Mouse (Mus musculus) neutrophil, adult 83 days (primary cell): ENCODE data around the gene Trappc6b. TPM values are rescaled to one million over a fixed set of nuclear protein-coding genes. Genes with fewer than 3 reads are reported as not detected.

Experiments
- total RNA-seq, 2 experiments: library from RNA; stranded (reverse); gene quantifications; one replicate each; pipeline ENCODE4 v1.2.4; 2023

Gene Trappc6b
- total RNA-seq = 10 to 100 TPM; 49.3 to 49.8 TPM

DNA sequence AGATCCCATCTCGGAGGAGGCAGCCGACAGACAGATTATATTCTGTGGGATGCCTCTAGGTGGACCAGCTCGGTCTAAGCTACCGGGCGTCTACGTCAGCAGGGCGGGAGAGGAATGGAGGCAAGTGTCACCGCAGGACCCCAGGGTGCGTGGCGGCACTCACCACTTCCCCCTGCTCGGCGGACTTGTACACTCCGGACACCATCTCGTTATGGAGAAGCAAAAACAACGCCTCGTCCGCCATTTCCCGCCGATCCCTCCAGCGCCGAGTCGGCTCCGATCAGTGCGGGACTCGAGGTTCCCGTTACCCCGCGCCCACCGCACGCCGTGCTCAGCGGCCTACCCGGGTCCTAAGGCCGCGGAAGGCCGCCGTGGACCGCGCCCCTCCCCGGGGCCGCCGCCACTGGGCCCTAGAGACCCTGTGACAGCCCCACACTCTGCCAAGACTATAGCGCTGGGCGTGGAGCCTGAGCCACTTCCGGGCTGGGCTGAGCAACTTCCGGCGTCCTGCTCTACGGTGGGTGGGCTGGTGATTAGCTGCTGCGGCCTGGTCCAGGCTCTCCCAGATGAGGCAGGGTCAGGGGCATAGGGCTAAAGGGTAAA is at the start of gene Trappc6b:
Gene Trappc6b, minus strand, starts transcription at position 480 of the 603 bp plus-strand sequence.

DNA sequence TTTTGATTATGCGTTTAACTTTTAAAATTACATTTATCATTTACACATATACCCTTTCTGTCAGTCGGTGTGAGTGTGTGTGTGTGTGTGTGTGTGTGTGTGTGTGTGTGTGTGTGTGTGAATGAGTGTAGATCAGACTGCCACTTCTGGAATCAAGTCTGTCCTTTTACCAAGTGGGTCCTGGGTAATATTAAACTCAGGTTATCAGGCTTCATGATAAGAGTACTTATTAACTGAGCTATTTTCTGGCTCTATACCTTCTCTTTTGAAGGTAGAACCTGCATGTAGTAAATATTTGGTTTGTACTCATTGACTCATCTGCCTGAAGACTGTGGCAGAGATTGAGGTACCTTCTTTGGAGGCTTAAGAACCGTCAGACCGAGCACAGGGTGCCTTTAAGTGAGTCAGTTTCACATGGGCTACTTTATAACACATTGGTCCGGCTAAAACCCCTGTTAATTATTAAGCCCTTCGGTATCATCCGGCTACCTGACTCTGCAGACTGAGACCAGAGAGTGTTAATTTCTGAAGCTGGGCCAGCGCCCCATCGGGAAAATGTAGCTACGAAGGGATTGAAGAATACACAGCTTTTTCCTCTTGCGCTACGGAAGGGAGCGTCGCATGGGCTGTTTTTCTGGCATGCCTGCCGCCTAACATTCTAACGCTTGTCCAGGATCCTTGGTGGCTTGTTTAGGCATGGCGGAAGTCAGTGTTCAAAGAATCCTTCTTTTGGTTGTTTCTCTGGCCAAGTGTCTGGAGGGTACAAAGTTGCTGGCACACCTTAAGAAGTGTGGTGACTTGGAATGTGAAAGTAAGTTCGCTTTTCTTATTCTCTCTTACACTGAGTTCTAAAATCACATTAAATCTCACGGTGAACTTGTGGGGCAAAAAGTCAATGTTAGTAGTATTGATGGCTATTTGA is 34.1 kb upstream of the Trappc6b start, which contains the start of gene Mia2:
Gene Mia2, plus strand, starts transcription at position 696 of the 922 bp plus-strand sequence.

DNA sequence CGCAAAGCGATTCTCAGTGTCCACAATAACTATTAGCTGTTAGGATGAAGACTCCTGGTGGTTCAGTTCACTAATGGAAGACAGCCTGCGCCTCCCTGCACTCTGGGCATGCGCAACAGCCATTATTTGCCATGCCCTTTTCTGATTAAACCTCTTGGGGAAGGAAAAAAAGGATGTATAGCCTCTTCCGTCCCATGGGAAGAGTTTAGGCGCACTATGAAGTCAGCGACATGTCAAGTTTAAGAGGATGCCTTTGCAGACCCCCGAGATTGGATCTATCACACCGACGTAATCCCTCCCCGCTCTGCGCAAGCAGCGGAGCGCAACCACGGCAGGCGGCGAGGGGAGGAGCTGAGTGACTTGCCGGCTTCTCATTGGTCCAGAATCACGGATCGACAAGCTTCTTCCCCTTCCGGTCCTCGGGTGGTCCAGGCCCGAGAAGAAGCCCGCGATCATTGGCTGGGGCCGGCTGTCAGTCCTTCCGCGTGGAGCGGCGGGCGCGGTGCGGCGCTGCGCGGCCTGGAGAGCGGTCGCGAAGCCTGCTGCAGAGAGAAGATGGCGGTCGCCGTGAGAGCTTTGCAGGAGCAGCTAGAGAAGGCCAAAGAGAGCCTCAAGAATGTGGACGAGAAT is 5.3 kb upstream of the Trappc6b start, which contains the start of gene Pnn:
Gene Pnn, plus strand, starts transcription at position 437 of the 630 bp plus-strand sequence.

DNA sequence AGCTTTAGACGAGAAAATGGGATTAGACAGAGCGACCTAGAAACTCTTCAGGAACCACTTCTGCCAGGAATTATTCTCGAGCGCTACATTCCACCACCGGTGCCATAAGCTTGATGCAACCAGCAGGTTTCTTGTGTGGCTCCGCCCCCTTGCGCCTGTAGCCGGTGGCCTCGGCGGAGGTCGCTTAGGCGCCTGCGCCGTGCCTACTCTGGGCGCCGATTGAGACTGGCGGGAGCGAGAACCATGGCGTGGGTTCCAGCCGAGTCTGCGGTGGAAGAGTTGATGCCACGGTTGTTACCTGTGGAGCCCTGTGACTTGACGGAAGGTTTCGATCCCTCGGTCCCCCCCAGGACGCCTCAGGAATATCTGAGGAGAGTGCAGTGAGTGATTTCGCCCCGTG is 48.0 kb downstream of the Trappc6b start, which contains the start of gene Gemin2:
Gene Gemin2, plus strand, starts transcription at position 160 of the 400 bp plus-strand sequence.

DNA sequence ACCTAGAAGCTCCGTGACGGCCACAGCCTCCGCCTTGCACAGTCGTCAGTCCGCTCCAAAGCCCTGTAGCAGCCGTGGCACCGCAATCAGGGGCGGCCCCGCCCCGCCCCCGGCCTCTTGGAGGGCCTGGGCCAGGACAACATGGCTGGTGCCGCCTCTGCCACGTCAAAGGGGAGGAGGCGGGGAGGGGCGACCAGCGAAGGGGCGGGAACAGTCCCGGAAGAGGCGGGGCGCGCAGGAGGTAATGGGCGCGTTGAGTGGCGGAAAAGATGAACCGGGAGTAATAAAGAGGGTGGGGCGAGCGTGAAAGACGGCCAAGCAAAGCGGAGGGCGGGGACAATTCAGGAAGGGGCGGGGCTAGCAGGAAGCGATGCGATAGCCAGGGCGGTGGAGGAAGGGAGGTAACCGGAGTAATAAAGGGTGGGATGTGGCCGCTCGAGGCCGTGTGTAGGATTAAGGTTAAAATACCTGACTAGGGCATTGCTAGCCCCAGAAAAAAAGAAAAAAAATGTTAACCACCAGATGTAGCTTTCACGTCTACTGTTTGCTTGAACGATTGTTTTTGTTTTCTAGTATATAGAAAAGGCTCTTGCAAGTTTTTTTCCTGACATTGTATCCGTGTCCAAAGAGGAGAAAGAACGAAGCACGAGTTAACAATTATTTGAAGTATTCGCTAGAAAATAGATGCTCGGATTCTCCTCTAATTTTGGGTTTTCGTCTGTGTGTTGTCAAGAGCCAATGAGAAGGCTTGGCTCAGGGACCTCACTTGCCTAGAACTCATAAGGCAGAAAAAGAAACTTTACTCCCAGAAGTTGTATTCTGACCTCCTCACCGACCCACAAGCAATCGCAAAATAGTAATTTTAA is 49.2 kb downstream of the Trappc6b start, which contains the start of gene Sec23a:
Gene Sec23a, minus strand, starts transcription at position 174 of the 866 bp plus-strand sequence.

Other genes with a start within 250 kb of the Trappc6b start
- 10 to 100 TPM; 17.9 to 18.2 TPM for gene Sec23a, start 49.5 kb downstream of the Trappc6b start, total RNA-seq
- 1 to 10 TPM; 7.5 to 8.8 TPM for gene Gemin2, start 48.1 kb downstream of the Trappc6b start, total RNA-seq
- gene Pnn, start 5.4 kb upstream of the Trappc6b start, total RNA-seq = 10 to 100 TPM; 34.2 to 51.2 TPM
- 100 to 1,000 TPM; 115 to 120 TPM for gene Mia2, start 34.3 kb upstream of the Trappc6b start, total RNA-seq
- gene Fbxo33, start 158.3 kb upstream of the Trappc6b start, total RNA-seq = 10 to 100 TPM; 21.9 to 39.0 TPM